Mouse (Mus musculus): ENCODE data around the gene Lama4.

Gene Lama4

GRCm38 (mm10) chr10:39157321-39157720, 192.0 kb downstream of the Lama4 start:
- DNase-seq (ENCODE audit: low spot score): no peak

- DNase-seq (ENCODE audit: low spot score): no peak
Observed at GRCm38 (mm10) chr10:39158306-39158705, 193.0 kb downstream of the Lama4 start.

Data from layer of hippocampus, adult 9-10 months (tissue).